Mouse (Mus musculus) ES-E14 (cell line): Measurements from ENCODE around the gene Traf4.

Source experiments
- CHD2 ChIP-seq: IDR thresholded peaks from 2 replicates; pipeline ENCODE4 v1.6.1; 2014; ENCODE audit warnings: mild to moderate bottlenecking, low read depth, low read length, inconsistent platforms
- HCFC1 ChIP-seq: IDR thresholded peaks from 2 replicates; pipeline ENCODE4 v1.6.1; 2012; ENCODE audit warnings: low read length, inconsistent platforms, borderline replicate concordance; ENCODE audit not compliant: insufficient read depth
- MAFK ChIP-seq: IDR thresholded peaks from 2 replicates; pipeline ENCODE4 v1.6.1; 2014; ENCODE audit warnings: mild to moderate bottlenecking, low read depth, low read length, inconsistent platforms; ENCODE audit not compliant: insufficient read depth
- ZNF384 ChIP-seq: IDR thresholded peaks from 2 replicates; pipeline ENCODE4 v1.6.1; 2012; ENCODE audit warnings: low read depth, low read length, inconsistent platforms

GRCm38 (mm10) chr11:78209886-78210285 is 44.5 kb upstream of the Traf4 start:
- TF ChIP-seq MAFK (no peak), CHD2 (no peak), HCFC1 (no peak), ZNF384 (no peak)
